In genomic region chr13:59453582-59453981, GRCm38 (mm10) we compare ENCODE assay signal across 12 mouse cellular contexts.
DNase-seq lines count a peak whose midpoint lies in the region; ATAC-seq lines count a peak whose summit lies in the region.
"Had no signal": no experiment of that assay in that cellular context is flagged by ENCODE, and none has a peak within 500 bp of the region (broad histone marks: within the 10 kb centered on the region; RNA-seq: fewer than 3 reads in every experiment).

No protein-coding gene starts in this region.

- H3K9me3 ChIP-seq in kidney, embryonic 16.5 days (ENCODE audit: low read length): no peaks in the 10 kb centered on the region
- H3K9me3 ChIP-seq: G1E had no signal

- no peak overlapping the region for H3K9ac ChIP-seq in kidney, embryonic 16.5 days (replicated peaks; ENCODE audit: low read length)

- no peaks in the 10 kb centered on the region for H3K36me3 ChIP-seq in kidney, embryonic 16.5 days (ENCODE audit: insufficient read depth, low read length)

- H3K4me2 ChIP-seq in kidney, embryonic 16.5 days (replicated peaks; ENCODE audit: low read depth, low read length): no peak overlapping the region

- H3K27ac ChIP-seq in kidney, embryonic 16.5 days (ENCODE audit: low read length): peak overlapping the region; percentile 52

- no peaks in the 10 kb centered on the region for H3K27me3 ChIP-seq in kidney, embryonic 16.5 days (ENCODE audit: insufficient read depth, low read length)

- WGBS in kidney, embryonic 16.5 days: 50% methylated on average over 6 of the region's 6 CpGs

- peak; percentile 39; the same call in 1 of the 2 replicates for ATAC-seq in cerebellum, adult (ENCODE audit: insufficient number of reproducible peaks, low FRiP score, low TSS enrichment)
- ATAC-seq in kidney, embryonic 16.5 days (ENCODE audit: low FRiP score, low TSS enrichment): no peak
- no peak for ATAC-seq in megakaryocyte-erythroid progenitor cell, adult 5-6 weeks (replicated peaks; ENCODE audit: low FRiP score, low TSS enrichment, poor library complexity, severe bottlenecking)

- H3K4me3 ChIP-seq in kidney, embryonic 16.5 days (ENCODE audit: low read length): no peak overlapping the region

- H3K4me1 ChIP-seq in kidney, embryonic 16.5 days (ENCODE audit: insufficient read depth, low read length): peaks cover 10% of the 10 kb centered on the region

- DNase-seq in cerebellum, postnatal 4 days (ENCODE audit: low spot score in 2 of 2): no peak
- DNase-seq in kidney, adult 9 months: peak; percentile 22
- DNase-seq in kidney, adult 11 months: no peak
- peak; percentile 61 for DNase-seq in cerebellum, adult 9-10 months
- no peak for DNase-seq in frontal cortex, postnatal 14 days (ENCODE audit: low spot score in 2 of 2)
- DNase-seq: gastrocnemius, postnatal 10 days; layer of hippocampus, postnatal 36 days; thymus, postnatal 36 days had no signal

Comparison
In these comparisons a context has a peak if more than half of its experiments do, and no peak if none do; other contexts are left out.
1. DNase-seq: peak in kidney, adult 9 months (single experiment) and cerebellum, adult 9-10 months (single experiment); none in cerebellum, postnatal 4 days (0 of 2), kidney, adult 11 months (single experiment) and frontal cortex, postnatal 14 days (0 of 2).